Mouse (Mus musculus): ENCODE results near the gene Morc1.

DNA sequence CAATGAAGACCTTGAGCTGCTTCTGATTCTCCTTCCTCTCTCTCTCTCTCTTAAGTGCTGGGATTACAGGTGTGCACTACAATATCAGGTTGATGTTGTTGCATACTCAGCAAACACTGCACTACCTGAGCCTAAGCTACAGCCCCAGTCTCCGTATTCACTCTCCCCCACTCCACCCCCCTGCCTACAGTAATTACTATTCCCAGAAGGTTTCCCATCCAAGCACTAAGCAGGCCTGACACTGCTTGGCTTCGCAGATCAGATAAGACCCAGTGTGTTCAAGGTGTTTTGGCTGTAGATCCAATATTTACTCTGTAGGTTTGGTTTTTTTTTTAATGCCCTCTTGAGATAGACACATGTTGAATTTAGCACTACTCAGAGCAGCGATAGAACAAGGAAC, 20.9 kb upstream of the Morc1 start:
- TF ChIP-seq CTCF (IDR thresholded peaks at IDR 0.05; ENCODE audit: borderline replicate concordance, extremely low read depth, insufficient read depth, insufficient read length) (no peak), POLR2A (IDR thresholded peaks at IDR 0.05; ENCODE audit: borderline replicate concordance, extremely low read depth, insufficient read depth, insufficient read length, poor library complexity, severe bottlenecking) (no peak)
